Mouse (Mus musculus): ENCODE data around the gene Gm1043.

- TF ChIP-seq CTCF (IDR thresholded peaks at IDR 0.05; ENCODE audit: insufficient read depth, low read depth, low read length) = no peak
- no peak for TF ChIP-seq POLR2A (IDR thresholded peaks at IDR 0.05; ENCODE audit: insufficient read depth, low read depth, low read length)
Measured at GRCm38 (mm10) chr5:37206364-37206763, 121.2 kb downstream of the Gm1043 start.
